Mouse (Mus musculus) hindbrain, embryonic 16.5 days (tissue): ENCODE results near the gene Ube2j2. TPM values are rescaled to one million over a fixed set of nuclear protein-coding genes. Genes with fewer than 3 reads are reported as not detected.

Experiments
- ATAC-seq: fragments of 200-750 bp; cut with Nextera tagmentation; 2 replicates; pipeline ENCODE4 v1.8.0; 2017; ENCODE audit warnings: moderate TSS enrichment, moderate library complexity
- H3K27ac ChIP-seq: fragments of 300-500 bp; sonication (generic); 2 replicates; pipeline ENCODE4 v1.5.1; 2014; ENCODE audit warnings: low read depth, mild to moderate bottlenecking, control low read depth, low read length, moderate library complexity
- H3K27me3 ChIP-seq: fragments of 300-500 bp; sonication (generic); replicated peaks from 2 replicates; pipeline ENCODE4 v1.6.1; 2014; ENCODE audit warnings: low read length; ENCODE audit not compliant: control insufficient read depth, insufficient read depth
- H3K36me3 ChIP-seq: fragments of 300-500 bp; sonication (generic); 2 replicates; pipeline ENCODE4 v1.6.1; 2014; ENCODE audit warnings: mild to moderate bottlenecking, low read length, moderate library complexity, mixed read lengths; ENCODE audit not compliant: control insufficient read depth, insufficient read depth
- H3K4me1 ChIP-seq: fragments of 300-500 bp; sonication (generic); 2 replicates; pipeline ENCODE4 v1.6.1; 2014; ENCODE audit warnings: low read depth, low read length; ENCODE audit not compliant: control insufficient read depth, insufficient read depth
- H3K4me2 ChIP-seq: fragments of 300-500 bp; sonication (generic); 2 replicates; pipeline ENCODE4 v1.6.1; 2014; ENCODE audit warnings: mild to moderate bottlenecking, low read length, control low read depth, moderate library complexity
- H3K4me3 ChIP-seq: fragments of 300-500 bp; sonication (generic); 2 replicates; pipeline ENCODE4 v1.5.1; 2014; ENCODE audit warnings: mild to moderate bottlenecking, low read length, control low read depth, moderate library complexity
- H3K9ac ChIP-seq: fragments of 300-500 bp; sonication (generic); 2 replicates; pipeline ENCODE4 v1.6.1; 2014; ENCODE audit warnings: low read depth, mild to moderate bottlenecking, control low read depth, low read length, moderate library complexity
- H3K9me3 ChIP-seq: fragments of 300-500 bp; sonication (generic); 2 replicates; pipeline ENCODE4 v1.6.1; 2014; ENCODE audit warnings: mild to moderate bottlenecking, low read length, moderate library complexity; ENCODE audit not compliant: control insufficient read depth
- WGBS: fragments of 180-500 bp; shearing (Covaris S2); extraction: QIAGEN DNeasy Blood & Tissue Kit; methylation state at CpG from one replicate; pipeline ENCODE4 v1.1.7; 2014; 5-methylcytosine and 5-hydroxymethylcytosine counted together
- microRNA-seq: library from miRNA; unstranded; fragments of <30 nt; microRNA quantifications from one replicate; pipeline ENCODE4, GENCODE M21; 2017
- polyA plus RNA-seq: library from polyadenylated mRNA; unstranded; fragments of >200 nt; fragmentation: Nextera tagmentation; extraction: Ambion mirVana; gene quantifications from 2 replicates; pipeline ENCODE4 v1.2.1, GENCODE M21; 2015

The Ube2j2 gene
- polyA plus RNA-seq, 1 experiment from 2014 or later = 97.6 TPM

DNA sequence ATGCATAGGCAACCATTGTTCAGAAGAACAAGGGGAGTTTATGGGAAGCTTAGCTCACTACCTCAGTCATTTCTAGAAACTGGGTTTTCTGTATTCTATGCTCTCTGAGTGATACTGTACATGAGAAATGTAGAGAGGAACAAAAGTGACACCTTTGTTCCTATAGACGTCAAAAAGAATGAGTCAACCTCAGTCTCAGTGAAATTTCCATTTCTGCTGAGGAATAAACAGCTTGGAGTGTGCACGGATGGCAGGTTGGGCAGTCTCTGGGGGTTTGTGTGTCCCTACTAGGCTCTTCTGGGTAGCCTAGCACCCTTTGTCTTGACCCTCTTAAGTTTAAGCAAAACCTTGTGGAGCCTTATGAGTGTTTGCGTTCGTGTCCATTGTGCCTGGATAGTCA, 64.7 kb downstream of the Ube2j2 start:
- no peaks in the 10 kb centered on the region for H3K4me1 ChIP-seq
- peaks cover 55% of the 10 kb centered on the region for H3K36me3 ChIP-seq
- WGBS = 96% methylated on average over 4 of the region's 4 CpGs

More for the DNA sequence above, 64.7 kb downstream of the Ube2j2 start:
- no peak overlapping the region for H3K9ac ChIP-seq
- no peak overlapping the region for H3K4me2 ChIP-seq
- no peaks in the 10 kb centered on the region for H3K27me3 ChIP-seq
- ATAC-seq = no peak
- no peaks in the 10 kb centered on the region for H3K9me3 ChIP-seq
- H3K4me3 ChIP-seq = no peak overlapping the region
- H3K27ac ChIP-seq = no peak overlapping the region

Small RNA genes within 50 kb of the gene (microRNA-seq; reads per million reads assigned to microRNA genes)
- not detected for gene Gm22991

Other genes starting within 250 kb of the Ube2j2 start
- 14.2 and 15.5 TPM in 2 replicates for gene Fndc10, start 249.5 kb upstream of the Ube2j2 start, polyA plus RNA-seq
- 166 and 178 TPM in 2 replicates for gene Ssu72, start 239.0 kb upstream of the Ube2j2 start, polyA plus RNA-seq
- gene Tmem240, start 209.0 kb upstream of the Ube2j2 start, polyA plus RNA-seq = 17.4 and 22.2 TPM in 2 replicates
- 93.9 and 100 TPM in 2 replicates for gene Atad3a, start 182.7 kb upstream of the Ube2j2 start, polyA plus RNA-seq
- gene Vwa1, start 169.1 kb upstream of the Ube2j2 start, polyA plus RNA-seq = 38.0 and 39.0 TPM in 2 replicates
- gene Tmem88b, start 158.0 kb upstream of the Ube2j2 start, polyA plus RNA-seq = 0.89 and 1.3 TPM in 2 replicates
- gene Ankrd65, start 153.4 kb upstream of the Ube2j2 start, polyA plus RNA-seq = not detected in 2 replicates
- 251 and 267 TPM in 2 replicates for gene Mrpl20, start 141.0 kb upstream of the Ube2j2 start, polyA plus RNA-seq
- 118 and 132 TPM in 2 replicates for gene Ccnl2, start 131.3 kb upstream of the Ube2j2 start, polyA plus RNA-seq
- 133 and 143 TPM in 2 replicates for gene Aurkaip1, start 112.6 kb upstream of the Ube2j2 start, polyA plus RNA-seq
- 35.7 and 36.5 TPM in 2 replicates for gene Mxra8, start 104.2 kb upstream of the Ube2j2 start, polyA plus RNA-seq
- gene Dvl1, start 96.4 kb upstream of the Ube2j2 start, polyA plus RNA-seq = 10.2 and 10.7 TPM in 2 replicates
- gene Tas1r3, start 80.5 kb upstream of the Ube2j2 start, polyA plus RNA-seq = 0.29 and 0.40 TPM in 2 replicates
- 30.2 and 31.7 TPM in 2 replicates for gene Cptp, start 74.4 kb upstream of the Ube2j2 start, polyA plus RNA-seq
- gene Ints11, start 74.3 kb upstream of the Ube2j2 start, polyA plus RNA-seq = 67.2 and 74.7 TPM in 2 replicates
- 66.6 and 66.7 TPM in 2 replicates for gene Pusl1, start 52.0 kb upstream of the Ube2j2 start, polyA plus RNA-seq
- 62.3 and 74.5 TPM in 2 replicates for gene Acap3, start 52.0 kb upstream of the Ube2j2 start, polyA plus RNA-seq
- gene C1qtnf12, start 18.5 kb downstream of the Ube2j2 start, polyA plus RNA-seq = 13.9 and 16.4 TPM in 2 replicates
- gene B3galt6, start 48.8 kb downstream of the Ube2j2 start, polyA plus RNA-seq = 35.5 and 35.7 TPM in 2 replicates
- gene Sdf4, start 49.0 kb downstream of the Ube2j2 start, polyA plus RNA-seq = 120 and 124 TPM in 2 replicates
- gene Tnfrsf4, start 70.0 kb downstream of the Ube2j2 start, polyA plus RNA-seq = 0.64 TPM in 1 of 2 replicates, not detected in the other
- 1.7 and 1.8 TPM in 2 replicates for gene Tnfrsf18, start 82.3 kb downstream of the Ube2j2 start, polyA plus RNA-seq
- gene Ttll10, start 115.6 kb downstream of the Ube2j2 start, polyA plus RNA-seq = not detected in 2 replicates
- 28.0 and 31.3 TPM in 2 replicates for gene 9430015G10Rik, start 166.2 kb downstream of the Ube2j2 start, polyA plus RNA-seq
- gene Rnf223, start 186.7 kb downstream of the Ube2j2 start, polyA plus RNA-seq = 0.40 and 0.52 TPM in 2 replicates